Mouse (Mus musculus) forebrain, embryonic 14.5 days (tissue): ENCODE results near the gene Rcc2. TPM values are rescaled to one million over a fixed set of nuclear protein-coding genes. Genes with fewer than 3 reads are reported as not detected.

Experiments used
- ATAC-seq: fragments of 200-750 bp; cut with Nextera tagmentation; 2 replicates; pipeline ENCODE4 v1.8.0; 2017; ENCODE audit warnings: mild to moderate bottlenecking, moderate library complexity
- DNase-seq: peaks from one replicate; pipeline ENCODE4 v3.0.0-alpha.2; 2015; ENCODE audit warnings: low spot score
- H3K27ac ChIP-seq: fragments of 300-500 bp; sonication (generic); 2 replicates; pipeline ENCODE4 v1.5.1; 2014; ENCODE audit warnings: low read depth, mild to moderate bottlenecking, control low read depth, low read length, moderate library complexity
- H3K27me3 ChIP-seq: fragments of 300-500 bp; sonication (generic); replicated peaks from 2 replicates; pipeline ENCODE4 v1.6.1; 2014; ENCODE audit warnings: low read length, control low read depth, mixed read lengths; ENCODE audit not compliant: control insufficient read depth, insufficient read depth
- H3K36me3 ChIP-seq: fragments of 300-500 bp; sonication (generic); 2 replicates; pipeline ENCODE4 v1.6.1; 2014; ENCODE audit warnings: low read length, control low read depth; ENCODE audit not compliant: control insufficient read depth, insufficient read depth
- H3K4me1 ChIP-seq: fragments of 300-500 bp; sonication (generic); 2 replicates; pipeline ENCODE4 v1.6.1; 2014; ENCODE audit warnings: antibody characterized with exemption, low read length, control low read depth; ENCODE audit not compliant: control insufficient read depth, insufficient read depth
- H3K4me2 ChIP-seq: fragments of 300-500 bp; sonication (generic); 2 replicates; pipeline ENCODE4 v1.6.1; 2014; ENCODE audit warnings: mild to moderate bottlenecking, control low read depth, low read length
- H3K4me3 ChIP-seq: fragments of 300-500 bp; sonication (generic); 2 replicates; pipeline ENCODE4 v1.5.1; 2014; ENCODE audit warnings: low read depth, low read length, control low read depth
- H3K9ac ChIP-seq: fragments of 300-500 bp; sonication (generic); 2 replicates; pipeline ENCODE4 v1.6.1; 2014; ENCODE audit warnings: mild to moderate bottlenecking, low read length, control low read depth, moderate library complexity
- H3K9me3 ChIP-seq: fragments of 300-500 bp; sonication (generic); replicated peaks from 2 replicates; pipeline ENCODE4 v1.6.1; 2016; ENCODE audit warnings: low read length, control low read depth, mixed read lengths; ENCODE audit not compliant: control insufficient read depth
- WGBS: fragments of 180-500 bp; shearing (Covaris S2); extraction: QIAGEN DNeasy Blood & Tissue Kit; methylation state at CpG from one replicate; pipeline ENCODE4 v1.1.7; 2014; 5-methylcytosine and 5-hydroxymethylcytosine counted together
- polyA plus RNA-seq: library from polyadenylated mRNA; unstranded; fragments of >200 nt; fragmentation: Nextera tagmentation; extraction: Ambion mirVana; gene quantifications from 2 replicates; pipeline ENCODE4 v1.2.1, GENCODE M21; 2014

Gene Rcc2
- polyA plus RNA-seq, 1 experiment from 2014 or later = 32.8 TPM

DNA sequence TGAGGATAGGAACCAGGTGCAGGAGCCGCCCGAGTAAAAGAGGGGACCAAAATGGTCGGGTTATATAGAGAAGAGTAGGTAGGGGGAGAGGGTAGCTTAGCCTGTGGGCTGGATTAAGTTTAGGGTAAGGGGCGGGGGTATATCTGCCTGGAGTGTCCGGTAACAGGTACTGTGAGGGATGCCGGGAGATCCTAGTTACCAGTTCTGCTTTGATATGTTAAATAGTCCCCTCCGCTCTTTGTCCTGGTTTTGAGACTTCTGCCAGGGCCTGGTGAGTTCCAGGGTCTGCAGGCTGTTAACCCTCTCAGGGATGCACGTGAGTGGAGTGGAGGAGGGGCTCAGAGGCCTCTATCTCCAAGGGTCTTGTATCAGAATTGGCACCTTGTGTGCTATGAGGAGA is 3.3 kb downstream of the Rcc2 start:
- peak; percentile 64 for DNase-seq
- peak overlapping the region; percentile 92 for H3K4me3 ChIP-seq
- H3K9me3 ChIP-seq = no peaks in the 10 kb centered on the region
- 2% methylated on average over 8 of the region's 8 CpGs for WGBS
- peaks cover 20% of the 10 kb centered on the region for H3K4me1 ChIP-seq
- peak overlapping the region; percentile 98; the same call in 1 of the 2 replicates for H3K27ac ChIP-seq
- H3K27me3 ChIP-seq = peaks cover 11% of the 10 kb centered on the region
- ATAC-seq = no peak
- H3K36me3 ChIP-seq = peaks cover 47% of the 10 kb centered on the region
- peak overlapping the region; percentile 96 for H3K9ac ChIP-seq
- peak overlapping the region; percentile 60 for H3K4me2 ChIP-seq

DNA sequence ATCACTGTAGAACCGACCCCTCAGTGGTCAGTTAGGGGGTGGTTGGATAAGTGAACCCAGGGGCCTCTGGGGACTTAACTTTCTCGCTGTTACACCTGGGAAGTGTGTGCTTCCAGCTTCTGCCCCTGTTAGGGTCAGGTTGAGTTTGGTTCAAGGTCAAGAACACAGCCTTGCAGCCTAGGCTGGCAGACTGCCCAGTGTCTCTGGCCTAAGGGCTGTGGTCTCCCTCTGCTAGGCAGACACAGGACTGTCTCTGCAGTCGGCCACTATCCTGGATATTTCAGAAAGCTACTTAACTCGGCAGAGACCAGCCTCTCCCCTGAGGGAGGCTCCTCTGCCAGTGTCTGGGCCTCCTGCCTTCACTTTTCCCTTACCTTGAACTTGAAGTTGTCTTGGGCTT is 3.8 kb downstream of the Rcc2 start:
- 25% methylated on average over 4 of the region's 4 CpGs for WGBS
- Histone ChIP-seq H3K27me3 (peaks cover 11% of the 10 kb centered on the region), H3K4me3 (peak overlapping the region; percentile 92), H3K4me2 (peak overlapping the region; percentile 60), H3K9me3 (no peaks in the 10 kb centered on the region), H3K4me1 (peaks cover 20% of the 10 kb centered on the region), H3K36me3 (peaks cover 52% of the 10 kb centered on the region), H3K27ac (no peak overlapping the region), H3K9ac (peak overlapping the region; percentile 96)
- no peak for ATAC-seq
- no peak for DNase-seq

DNA sequence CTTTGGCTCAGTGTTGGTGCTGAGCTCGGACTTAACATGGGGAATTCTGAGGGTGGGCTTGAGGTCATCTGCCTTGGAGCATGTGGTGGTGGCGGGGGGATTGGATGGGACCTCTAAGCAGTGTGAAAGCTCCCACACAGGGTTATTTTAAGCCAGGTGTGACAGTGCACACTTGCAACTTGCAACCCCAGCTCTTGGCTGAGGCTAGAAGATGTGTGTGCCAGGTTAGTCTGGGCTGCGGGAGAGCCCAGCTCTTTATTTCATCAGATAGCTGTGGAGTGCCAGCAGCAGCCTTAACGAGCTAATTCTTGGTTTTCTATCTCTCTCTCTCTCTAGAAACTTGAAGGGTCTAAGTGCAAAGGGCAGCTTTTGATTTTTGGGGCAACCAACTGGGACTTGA is 7.3 kb downstream of the Rcc2 start:
- Histone ChIP-seq H3K36me3 (peaks cover 87% of the 10 kb centered on the region), H3K27ac (no peak overlapping the region; the same call in 1 of the 2 replicates), H3K27me3 (no peaks in the 10 kb centered on the region), H3K4me1 (peaks cover 14% of the 10 kb centered on the region), H3K4me2 (no peak overlapping the region), H3K9me3 (no peaks in the 10 kb centered on the region), H3K9ac (0 out of 2 replicates have a peak overlapping the region, but pooled peaks have one; percentile 9), H3K4me3 (no peak overlapping the region)
- DNase-seq (no peak), ATAC-seq (no peak)
- 78% methylated on average over 4 of the region's 4 CpGs for WGBS

DNA sequence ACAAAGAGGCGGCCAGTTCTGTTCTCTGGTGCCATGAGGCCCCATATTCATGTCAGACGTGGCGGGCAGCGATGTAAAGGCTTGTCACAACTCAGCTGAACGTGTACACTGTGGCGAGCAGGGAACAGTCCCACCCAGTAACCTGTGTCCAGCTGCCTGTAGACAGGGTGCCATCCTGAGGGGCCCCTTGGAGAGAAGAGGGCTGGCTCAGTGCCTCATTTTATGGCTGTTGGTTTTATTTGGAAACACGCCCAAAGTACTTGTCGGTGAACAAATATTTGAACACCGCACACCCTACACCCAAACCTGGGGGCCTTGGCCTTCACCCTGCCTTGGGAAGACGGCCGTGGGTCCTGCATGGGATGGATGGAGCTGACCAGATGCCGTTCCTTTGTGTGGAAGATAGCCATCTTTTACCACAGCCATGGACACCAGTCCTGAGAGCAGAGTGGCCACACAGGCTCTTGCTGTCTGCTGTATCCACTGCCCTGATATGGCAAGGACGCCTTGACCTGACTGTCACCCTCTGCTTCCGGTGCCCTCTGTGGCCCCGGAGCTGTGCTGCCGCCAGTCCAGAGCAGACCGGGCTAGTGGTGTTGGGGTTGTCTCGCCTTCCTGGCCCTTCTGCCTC is 8.1 kb downstream of the Rcc2 start:
- Histone ChIP-seq H3K27ac (no peak overlapping the region), H3K9me3 (no peaks in the 10 kb centered on the region), H3K36me3 (peaks cover 95% of the 10 kb centered on the region), H3K4me1 (peaks cover 15% of the 10 kb centered on the region), H3K4me3 (no peak overlapping the region), H3K27me3 (no peaks in the 10 kb centered on the region), H3K9ac (no peak overlapping the region), H3K4me2 (no peak overlapping the region)
- ATAC-seq (no peak), DNase-seq (no peak)
- WGBS = 86% methylated on average over 18 of the region's 18 CpGs

DNA sequence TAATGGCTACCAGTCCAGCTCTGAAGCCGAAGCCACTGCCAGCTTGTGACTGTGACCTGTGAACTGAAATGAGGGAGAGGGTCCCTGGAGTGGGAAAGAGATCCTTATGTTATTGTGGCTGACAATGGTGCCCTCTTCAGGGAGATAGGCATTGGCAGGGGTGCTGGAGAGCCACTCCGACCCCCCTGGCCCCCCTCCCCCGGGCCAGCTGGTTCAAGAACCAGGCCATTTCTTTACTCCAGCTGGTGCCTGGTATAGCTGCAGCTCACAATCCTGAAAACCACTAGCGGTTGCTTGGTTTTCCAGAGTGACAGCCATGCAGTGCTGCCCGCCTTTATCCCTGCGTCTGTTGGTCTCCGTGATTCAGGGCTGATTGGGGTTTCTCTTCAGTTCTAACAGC is 8.8 kb downstream of the Rcc2 start:
- Histone ChIP-seq H3K9ac (no peak overlapping the region), H3K4me1 (peaks cover 11% of the 10 kb centered on the region), H3K36me3 (peaks cover 98% of the 10 kb centered on the region), H3K27me3 (no peaks in the 10 kb centered on the region), H3K9me3 (no peaks in the 10 kb centered on the region), H3K4me3 (no peak overlapping the region), H3K4me2 (no peak overlapping the region), H3K27ac (no peak overlapping the region)
- ATAC-seq = no peak
- WGBS = 85% methylated on average over 7 of the region's 7 CpGs
- no peak for DNase-seq

DNA sequence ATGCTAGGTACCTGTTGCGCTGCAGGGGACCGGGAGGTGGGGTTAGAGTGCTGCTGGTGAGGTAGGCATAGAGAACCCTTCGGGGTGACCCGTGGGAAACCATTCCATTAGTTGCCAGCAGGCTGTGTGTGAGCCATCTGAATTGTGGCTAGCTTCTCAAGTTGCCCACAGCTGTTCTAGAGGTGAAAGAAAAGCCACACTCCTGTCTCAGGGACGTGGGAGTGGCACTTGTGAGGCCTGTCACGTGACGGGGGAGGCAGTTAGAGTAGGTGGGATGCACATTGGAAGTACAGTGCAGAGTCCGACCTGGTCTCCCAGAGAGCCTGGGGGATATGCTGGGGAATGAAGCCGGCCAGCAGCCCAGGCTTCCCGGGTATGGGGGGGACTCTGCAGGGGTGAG is 9.3 kb downstream of the Rcc2 start:
- Histone ChIP-seq H3K27ac (no peak overlapping the region), H3K27me3 (no peaks in the 10 kb centered on the region), H3K36me3 (peaks cover 98% of the 10 kb centered on the region), H3K4me1 (peaks cover 6% of the 10 kb centered on the region; the same call in 1 of the 2 replicates), H3K9ac (no peak overlapping the region), H3K4me2 (no peak overlapping the region), H3K4me3 (no peak overlapping the region), H3K9me3 (no peaks in the 10 kb centered on the region)
- 84% methylated on average over 10 of the region's 10 CpGs for WGBS
- ATAC-seq (no peak), DNase-seq (no peak)

DNA sequence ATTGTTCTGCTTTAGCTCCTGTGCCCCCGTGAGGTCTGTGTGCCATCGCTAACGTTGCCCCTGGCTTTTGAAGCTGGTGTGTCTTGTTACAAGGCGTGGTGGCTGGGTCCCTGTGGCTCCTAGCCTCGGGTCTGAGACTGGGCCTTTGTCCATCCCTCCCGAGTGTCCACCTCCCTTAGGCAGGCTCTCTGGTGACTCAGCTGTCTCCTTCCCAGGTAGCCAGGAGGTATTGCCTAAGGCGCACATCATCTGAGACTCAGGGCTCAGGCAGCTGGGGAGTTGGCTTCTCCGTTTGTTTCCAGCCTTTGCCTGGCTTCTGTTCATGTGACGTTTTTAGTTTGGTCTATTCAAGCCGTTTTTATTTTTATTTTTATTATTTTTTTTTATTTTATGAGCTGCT is 10.4 kb downstream of the Rcc2 start:
- H3K27ac ChIP-seq = no peak overlapping the region
- no peak overlapping the region for H3K4me3 ChIP-seq
- H3K4me2 ChIP-seq = no peak overlapping the region
- H3K9ac ChIP-seq = no peak overlapping the region
- H3K4me1 ChIP-seq = 0 out of 2 replicates have a peak, but pooled peaks cover 3% of the 10 kb centered on the region
- no peak for ATAC-seq
- WGBS = 81% methylated on average over 10 of the region's 10 CpGs
- DNase-seq = no peak
- H3K9me3 ChIP-seq = no peaks in the 10 kb centered on the region
- H3K36me3 ChIP-seq = peaks cover 97% of the 10 kb centered on the region
- H3K27me3 ChIP-seq = no peaks in the 10 kb centered on the region

DNA sequence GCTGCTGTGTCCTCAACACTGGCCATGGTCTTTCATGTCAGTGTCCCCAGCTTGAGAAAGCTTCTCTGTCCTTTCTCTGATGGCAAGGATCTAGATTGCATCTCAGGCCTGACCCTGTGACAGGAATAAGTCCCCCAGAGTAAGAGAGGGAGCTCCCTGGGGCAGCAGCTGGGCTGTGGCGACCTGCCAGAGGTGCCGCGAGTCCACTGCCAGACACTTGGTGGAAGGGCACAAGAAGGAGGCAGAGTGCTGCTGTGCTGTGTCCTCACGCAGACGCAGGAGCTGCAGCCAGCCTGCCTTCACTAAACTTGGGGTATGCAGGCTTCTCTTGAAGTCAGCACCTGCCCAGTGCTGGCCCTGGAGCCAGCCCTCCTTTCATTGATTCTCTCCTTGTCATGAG is 11.0 kb downstream of the Rcc2 start:
- no peak for DNase-seq
- no peak overlapping the region for H3K9ac ChIP-seq

More for the DNA sequence above, 11.0 kb downstream of the Rcc2 start:
- peaks cover 97% of the 10 kb centered on the region for H3K36me3 ChIP-seq
- no peak overlapping the region for H3K4me3 ChIP-seq
- 0 out of 2 replicates have a peak, but pooled peaks cover 3% of the 10 kb centered on the region for H3K4me1 ChIP-seq
- H3K9me3 ChIP-seq = no peaks in the 10 kb centered on the region
- no peak overlapping the region for H3K27ac ChIP-seq
- no peak for ATAC-seq
- WGBS = 72% methylated on average over 5 of the region's 5 CpGs
- H3K27me3 ChIP-seq = no peaks in the 10 kb centered on the region
- H3K4me2 ChIP-seq = no peak overlapping the region
